Mouse (Mus musculus) liver, embryonic 14.5 days (tissue): ENCODE data around the gene Mpc1. TPM values are rescaled to one million over a fixed set of nuclear protein-coding genes. Genes with fewer than 3 reads are reported as not detected.
"Not testable (repeated sequence)": the region's sequence is repeated elsewhere in the genome, so short reads cannot be mapped to it uniquely, and the experiment has no call there.

ENCODE experiments used
- ATAC-seq: fragments of 200-750 bp; cut with Nextera tagmentation; 2 replicates; pipeline ENCODE4 v1.8.0; 2017; ENCODE audit warnings: moderate number of reproducible peaks, mild to moderate bottlenecking, moderate library complexity; ENCODE audit not compliant: insufficient read depth
- DNase-seq, 3 experiments: peaks; one replicate each; pipeline ENCODE4 v3.0.0-alpha.2; 2012 to 2013; ENCODE audit warnings: low read depth in 3 of 3, low spot score in 3 of 3
- H3K27ac ChIP-seq: fragments of 300-500 bp; sonication (generic); 2 replicates; pipeline ENCODE4 v1.5.1; 2014; ENCODE audit warnings: moderate library complexity, mild to moderate bottlenecking, control low read depth, inconsistent platforms
- H3K27me3 ChIP-seq: fragments of 300-500 bp; sonication (generic); 2 replicates; pipeline ENCODE4 v1.6.1; 2014; ENCODE audit warnings: mild to moderate bottlenecking, low read length, moderate library complexity; ENCODE audit not compliant: control insufficient read depth, insufficient read depth
- H3K36me3 ChIP-seq: fragments of 300-500 bp; sonication (generic); replicated peaks from 2 replicates; pipeline ENCODE4 v1.6.1; 2014; ENCODE audit warnings: low read depth; ENCODE audit not compliant: control insufficient read depth, insufficient read depth
- H3K4me1 ChIP-seq, 2 experiments: fragments of 200-500 bp in 1 of 2; fragments of 300-500 bp in 1 of 2; sonication (generic) in 1 of 2; replicated peaks; 2 replicates each; pipeline ENCODE4 v1.6.1; 2012 to 2014; ENCODE audit warnings: antibody characterized with exemption in 1 of 2, inconsistent platforms in 1 of 2, low read length in 1 of 2; ENCODE audit not compliant: control insufficient read depth in 2 of 2, insufficient read depth in 2 of 2
- H3K4me2 ChIP-seq: fragments of 300-500 bp; sonication (generic); 2 replicates; pipeline ENCODE4 v1.6.1; 2014; ENCODE audit warnings: low read depth, mild to moderate bottlenecking, control low read depth, moderate library complexity
- H3K4me3 ChIP-seq, 2 experiments: fragments of 200-500 bp in 1 of 2; fragments of 300-500 bp in 1 of 2; sonication (generic) in 1 of 2; 2 replicates each; pipeline ENCODE4 v1.5.1; 2012 to 2014; ENCODE audit warnings: low read depth in 2 of 2, low read length in 2 of 2, mild to moderate bottlenecking in 2 of 2, control low read depth in 1 of 2, inconsistent platforms in 1 of 2, moderate library complexity in 1 of 2; ENCODE audit not compliant: insufficient read depth in 1 of 2
- H3K9ac ChIP-seq: fragments of 300-500 bp; sonication (generic); replicated peaks from 2 replicates; pipeline ENCODE4 v1.6.1; 2014; ENCODE audit warnings: mild to moderate bottlenecking, control low read depth, moderate library complexity
- H3K9me3 ChIP-seq: fragments of 300-500 bp; sonication (generic); 2 replicates; pipeline ENCODE4 v1.6.1; 2016; ENCODE audit warnings: low read length, mixed read lengths; ENCODE audit not compliant: control insufficient read depth
- CTCF ChIP-seq: IDR thresholded peaks from 2 replicates; pipeline ENCODE4 v1.5.1; 2016; ENCODE audit warnings: antibody characterized with exemption, low read depth, control low read depth
- EP300 ChIP-seq: IDR thresholded peaks from 2 replicates; pipeline ENCODE4 v1.6.1; 2016; ENCODE audit warnings: antibody characterized with exemption, low read depth
- WGBS: fragments of 180-500 bp; shearing (Covaris S2); extraction: QIAGEN DNeasy Blood & Tissue Kit; methylation state at CpG from one replicate; pipeline ENCODE4 v1.1.7; 2014; ENCODE audit not compliant: insufficient replicate concordance; 5-methylcytosine and 5-hydroxymethylcytosine counted together
- polyA plus RNA-seq, 2 experiments: library from polyadenylated mRNA; depleted of rRNA in 1 of 2; stranded (reverse) in 1 of 2; unstranded in 1 of 2; fragments of >200 nt; fragmentation: Nextera tagmentation in 1 of 2; extraction: Ambion mirVana in 1 of 2; gene quantifications; 2 replicates each; pipeline versions ENCODE4 v1.2.1 to v1.2.3; 2012 to 2014

Gene Mpc1
- polyA plus RNA-seq, 2 experiments, result 50.5 to 151 TPM

- whole genome bisulfite sequencing, result 8% methylated on average over 7 of the region's 7 CpGs
- not testable (repeated sequence) for H3K27ac ChIP-seq, H3K4me3 ChIP-seq, H3K9me3 ChIP-seq, ATAC-seq, H3K4me2 ChIP-seq, H3K9ac ChIP-seq, H3K27me3 ChIP-seq, H3K4me1 ChIP-seq, H3K36me3 ChIP-seq
- peak; percentile 71 for TF ChIP-seq CTCF
- DNase-seq, result peak in 1 of 3 experiments; percentile 23
These were observed 18.1 kb upstream of the Mpc1 start for GRCm38 (mm10) chr17:8264638-8265037.

- Histone ChIP-seq H3K9me3 (no peaks in the 10 kb centered on the region), H3K4me2 (no peak overlapping the region), H3K27me3 (no peaks in the 10 kb centered on the region), H3K9ac (no peak overlapping the region), H3K27ac (no peak overlapping the region), H3K36me3 (no peaks in the 10 kb centered on the region), H3K4me1 (peaks cover 0 to 10% of the 10 kb centered on the region in 2 experiments; a peak in 2 of 4 replicates), H3K4me3 (no peak overlapping the region)
- no peak for TF ChIP-seq CTCF
- TF ChIP-seq EP300, result no peak
- ATAC-seq, result peak; percentile 46; the same call in 1 of the 2 replicates
- WGBS, result 22% methylated on average over 6 of the region's 6 CpGs
- no peak for DNase-seq
These were observed 10.5 kb upstream of the Mpc1 start for GRCm38 (mm10) chr17:8272054-8272749.

GRCm38 (mm10) chr17:8272951-8273350 is 9.8 kb upstream of the Mpc1 start:
- peak; percentile 55 for ATAC-seq
- no peak overlapping the region for H3K27ac ChIP-seq
- H3K9me3 ChIP-seq, result no peaks in the 10 kb centered on the region
- H3K27me3 ChIP-seq, result no peaks in the 10 kb centered on the region
- no peak for DNase-seq
- H3K4me3 ChIP-seq, result no peak overlapping the region
- no peak overlapping the region for H3K9ac ChIP-seq
- no peak overlapping the region for H3K4me2 ChIP-seq
- 46% methylated on average over 6 of the region's 6 CpGs for WGBS
- H3K4me1 ChIP-seq, result peaks cover 0 to 10% of the 10 kb centered on the region in 2 experiments; a peak in 2 of 4 replicates
- H3K36me3 ChIP-seq, result no peaks in the 10 kb centered on the region
- no peak for TF ChIP-seq EP300
- TF ChIP-seq CTCF, result no peak

GRCm38 (mm10) chr17:8276071-8276470 is 6.6 kb upstream of the Mpc1 start:
- H3K9me3 ChIP-seq, result no peaks in the 10 kb centered on the region
- H3K36me3 ChIP-seq, result no peaks in the 10 kb centered on the region
- H3K4me3 ChIP-seq, result no peak overlapping the region
- ATAC-seq, result peak; percentile 5; the same call in 1 of the 2 replicates
- no peak overlapping the region for H3K4me2 ChIP-seq
- H3K27me3 ChIP-seq, result no peaks in the 10 kb centered on the region
- no peak for DNase-seq
- 48% methylated on average over 4 of the region's 4 CpGs for WGBS
- no peak for TF ChIP-seq CTCF
- peaks cover 0 to 10% of the 10 kb centered on the region in 2 experiments; a peak in 2 of 4 replicates for H3K4me1 ChIP-seq
- H3K27ac ChIP-seq, result no peak overlapping the region
- no peak overlapping the region for H3K9ac ChIP-seq

DNA sequence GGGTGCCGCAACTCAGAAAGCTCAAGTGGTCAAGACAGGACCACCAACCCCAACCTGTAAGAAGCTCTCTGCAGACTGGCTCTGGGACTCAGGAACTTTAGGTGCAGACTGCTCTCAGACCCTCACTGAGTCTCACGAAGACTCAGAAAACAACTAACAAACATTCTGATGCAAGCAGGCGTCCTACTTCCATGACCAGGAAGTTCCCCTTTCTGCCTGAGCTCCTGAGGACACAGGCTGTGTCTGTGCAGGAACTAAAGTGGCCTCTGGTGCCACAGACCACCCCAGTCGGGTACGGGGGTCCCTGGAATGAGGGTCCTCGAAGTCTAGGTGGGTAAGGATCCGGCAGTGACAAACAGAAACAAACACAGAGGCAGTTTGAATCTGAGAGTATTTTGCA is 6.0 kb upstream of the Mpc1 start:
- Histone ChIP-seq H3K27ac (no peak overlapping the region), H3K4me1 (peaks cover 0 to 9% of the 10 kb centered on the region in 2 experiments; a peak in 2 of 4 replicates), H3K27me3 (no peaks in the 10 kb centered on the region), H3K36me3 (no peaks in the 10 kb centered on the region), H3K4me2 (no peak overlapping the region), H3K4me3 (no peak overlapping the region), H3K9ac (no peak overlapping the region), H3K9me3 (no peaks in the 10 kb centered on the region)
- WGBS, result 42% methylated on average over 7 of the region's 7 CpGs
- DNase-seq, result no peak
- ATAC-seq, result no peak
- TF ChIP-seq CTCF (no peak), EP300 (no peak)
